ENCODE assay signal across 8 mouse cellular contexts in genomic region chr8:22192660-22193431, GRCm38 (mm10). TPM values are rescaled to one million over a fixed set of nuclear protein-coding genes. Genes with fewer than 3 reads are reported as not detected.
A peak's percentile ranks its signal among the peaks of the same experiment; 100 is the strongest.
DNase-seq lines count a peak whose midpoint lies in the region; ATAC-seq and TF ChIP-seq lines count a peak whose summit lies in the region.

Gene Vps36, plus strand, starts transcription at chr8:22192809.

- peak; percentile 94 for ATAC-seq in forebrain, embryonic 13.5 days
- peak; percentile 97 for ATAC-seq in liver, postnatal 0 days
- ATAC-seq in neural tube, embryonic 14.5 days (ENCODE audit: low read depth): peak; percentile 96

- H3K36me3 ChIP-seq in E14TG2a.4 (ENCODE audit: insufficient read depth, low read length): no peaks in the 10 kb centered on the region; the same call in 1 of the 2 replicates
- 0 out of 2 replicates have a peak, but pooled peaks cover 4% of the 10 kb centered on the region for H3K36me3 ChIP-seq in forebrain, embryonic 13.5 days (ENCODE audit: poor library complexity, severe bottlenecking)
- no peaks in the 10 kb centered on the region for H3K36me3 ChIP-seq in liver, postnatal 0 days (replicated peaks; ENCODE audit: insufficient read depth, low read length)
- H3K36me3 ChIP-seq in neural tube, embryonic 14.5 days (ENCODE audit: control insufficient read depth, insufficient read depth, low read length): no peaks in the 10 kb centered on the region

- H3K9ac ChIP-seq in forebrain, embryonic 13.5 days: peak within 1 kb of the TSS; percentile 93
- H3K9ac ChIP-seq in liver, postnatal 0 days (replicated peaks): peak within 1 kb of the TSS; percentile 89
- peak within 1 kb of the TSS; percentile 79 for H3K9ac ChIP-seq in neural tube, embryonic 14.5 days (replicated peaks; ENCODE audit: low read depth, low read length)

- peaks cover 23% of the 10 kb centered on the region for H3K4me1 ChIP-seq in E14TG2a.4 (replicated peaks; ENCODE audit: low read depth, low read length)
- peaks cover 14% of the 10 kb centered on the region for H3K4me1 ChIP-seq in forebrain, embryonic 13.5 days
- H3K4me1 ChIP-seq in liver, postnatal 0 days (ENCODE audit: insufficient read depth): peaks cover 14% of the 10 kb centered on the region
- peaks cover 12% of the 10 kb centered on the region for H3K4me1 ChIP-seq in neural tube, embryonic 14.5 days (ENCODE audit: control insufficient read depth, insufficient read depth, low read length)

- WGBS in forebrain, embryonic 13.5 days: under 1% methylated on average over 72 of the region's 73 CpGs
- WGBS in large intestine, adult 2 months: under 1% methylated on average over 73 of the region's 73 CpGs
- 1% methylated on average over 64 of the region's 73 CpGs for WGBS in liver, postnatal 0 days (ENCODE audit: insufficient replicate concordance)
- under 1% methylated on average over 73 of the region's 73 CpGs for WGBS in neural tube, embryonic 14.5 days

- no peaks in the 10 kb centered on the region for H3K9me3 ChIP-seq in E14TG2a.4 (ENCODE audit: low read length)
- no peaks in the 10 kb centered on the region for H3K9me3 ChIP-seq in forebrain, embryonic 13.5 days (replicated peaks)
- no peaks in the 10 kb centered on the region for H3K9me3 ChIP-seq in liver, postnatal 0 days (ENCODE audit: low read length)
- no peaks in the 10 kb centered on the region for H3K9me3 ChIP-seq in neural tube, embryonic 14.5 days (ENCODE audit: control insufficient read depth, low read length)

- no peak; the same call in 1 of the 2 replicates for TF ChIP-seq CTCF in E14TG2a.4 (conservative IDR thresholded peaks at IDR 0.05; ENCODE audit: low read length)
- peak; percentile 94 for TF ChIP-seq CTCF in liver, postnatal 0 days (IDR thresholded peaks at IDR 0.05; ENCODE audit: low read depth)

- H3K4me2 ChIP-seq in forebrain, embryonic 13.5 days: peak within 1 kb of the TSS; percentile 74
- peak within 1 kb of the TSS; percentile 87 for H3K4me2 ChIP-seq in liver, postnatal 0 days (ENCODE audit: low read depth, low read length)
- peak within 1 kb of the TSS; percentile 74 for H3K4me2 ChIP-seq in neural tube, embryonic 14.5 days (ENCODE audit: low read depth, low read length)

- peaks cover 5% of the 10 kb centered on the region; the same call in 1 of the 2 replicates for H3K27me3 ChIP-seq in E14TG2a.4 (ENCODE audit: insufficient read depth, low read length)
- no peaks in the 10 kb centered on the region for H3K27me3 ChIP-seq in forebrain, embryonic 13.5 days
- no peaks in the 10 kb centered on the region for H3K27me3 ChIP-seq in liver, postnatal 0 days (ENCODE audit: insufficient read depth, low read length)
- H3K27me3 ChIP-seq in neural tube, embryonic 14.5 days (ENCODE audit: control insufficient read depth, insufficient read depth, low read length): no peaks in the 10 kb centered on the region

- no peak for TF ChIP-seq EP300 in liver, postnatal 0 days (IDR thresholded peaks at IDR 0.05; ENCODE audit: low read depth)

- peak within 1 kb of the TSS; percentile 91 for H3K4me3 ChIP-seq in E14TG2a.4 (replicated peaks; ENCODE audit: low read length)
- H3K4me3 ChIP-seq in forebrain, embryonic 13.5 days: peak within 1 kb of the TSS; percentile 77
- H3K4me3 ChIP-seq in liver, postnatal 0 days (ENCODE audit: low read depth, low read length): peak within 1 kb of the TSS; percentile 81
- H3K4me3 ChIP-seq in neural tube, embryonic 14.5 days (ENCODE audit: low read depth, low read length): peak within 1 kb of the TSS; percentile 78

- DNase-seq in c-Kit-positive CD71-positive TER-119-positive erythroid progenitor cells, embryonic 14.5 days (ENCODE audit: low spot score): peak; percentile 78
- DNase-seq in heart, postnatal 10 days: peak; percentile 93
- peak; percentile 39 for DNase-seq in large intestine, adult 2 months (ENCODE audit: low read depth, low spot score)
- DNase-seq in liver, postnatal 0 days: peak; percentile 93
- DNase-seq in testis, postnatal 10 days (ENCODE audit: low spot score): peak; percentile 94

- H3K27ac ChIP-seq in forebrain, embryonic 13.5 days: peak within 1 kb of the TSS; percentile 96
- H3K27ac ChIP-seq in liver, postnatal 0 days (ENCODE audit: low read depth): peak within 1 kb of the TSS; percentile 97
- H3K27ac ChIP-seq in neural tube, embryonic 14.5 days (ENCODE audit: low read depth, low read length): peak within 1 kb of the TSS; percentile 96

- intact Hi-C loops in heart, postnatal 10 days (cut with DNase I): loop anchor here (1.0 to 10.0 kb wide), 5 partner anchors 34 to 204 kb away; partner anchors contain the start of genes Slc25a15 and Thsd1

RNA-seq across cellular contexts. Expression of gene Vps36, which starts in this region (rescaled TPM):
- 43.2 and 44.3 TPM in 2 replicates for polyA plus RNA-seq in forebrain, embryonic 13.5 days (2015; fragmentation: Nextera tagmentation; extraction: Ambion mirVana)
- 10 to 100 TPM; 28.5 to 31.3 TPM for total RNA-seq in heart, postnatal 10 days (2021)
- 9.2 and 10.4 TPM in 2 replicates for polyA plus RNA-seq in large intestine, adult 2 months (2012; rRNA removed)
- 10.4 and 10.6 TPM in 2 replicates for polyA plus RNA-seq in liver, postnatal 0 days (2015; fragmentation: Nextera tagmentation; extraction: Ambion mirVana)
- polyA plus RNA-seq in neural tube, embryonic 14.5 days (2014; fragmentation: Nextera tagmentation; extraction: Ambion mirVana): 47.8 and 53.9 TPM in 2 replicates

Comparison
In these comparisons a context has a peak if more than half of its experiments do, and no peak if none do; other contexts are left out.
1. Peak in every context shown above with its lines: DNase-seq, ATAC-seq, H3K4me3 ChIP-seq and H3K27ac ChIP-seq.
2. DNase-seq: peak in every context shown above with its lines; median percentile 94 in testis, postnatal 10 days; 93 in heart, postnatal 10 days; 93 in liver, postnatal 0 days; 78 in c-Kit-positive CD71-positive TER-119-positive erythroid progenitor cells, embryonic 14.5 days; 39 in large intestine, adult 2 months.